Mouse (Mus musculus): ENCODE measurements around the gene Sp6. TPM values are rescaled to one million over a fixed set of nuclear protein-coding genes. Genes with fewer than 3 reads are reported as not detected.

The Sp6 gene
- polyA plus RNA-seq, 1 experiment from 2014 or later, result 2.2 TPM

DNA sequence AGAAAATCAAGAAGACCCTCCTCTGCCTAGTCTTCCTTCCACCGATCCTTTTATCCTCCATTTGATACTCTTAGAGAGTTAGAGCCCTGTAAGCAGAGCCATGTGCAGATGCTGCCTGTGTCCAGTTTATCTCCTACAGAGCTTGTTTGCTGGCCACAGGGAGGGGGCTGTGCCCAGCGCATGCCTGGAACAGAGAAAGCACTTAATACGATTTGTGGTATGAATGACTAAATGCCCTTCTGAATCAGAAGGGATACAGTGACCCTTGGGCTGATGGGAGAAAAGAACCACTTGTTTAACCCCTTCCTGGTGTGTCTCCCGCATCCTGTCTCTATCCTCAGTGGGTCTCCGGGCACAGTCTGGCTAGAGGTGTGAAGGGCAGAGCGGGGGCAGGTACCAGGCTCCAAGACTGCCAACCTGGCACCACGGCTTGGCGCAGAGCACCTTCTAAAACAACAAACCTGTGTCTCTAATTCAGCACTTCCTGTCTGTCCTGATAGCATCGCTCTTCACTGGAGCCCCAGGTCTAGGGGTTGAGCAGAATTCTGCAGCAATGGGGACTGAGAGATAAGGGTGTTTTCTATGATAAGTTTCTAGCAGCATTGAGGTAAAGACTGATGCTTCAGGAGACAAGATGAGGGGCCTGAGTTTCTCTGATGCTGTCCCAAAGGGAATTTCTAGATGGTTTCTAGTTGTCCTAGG lies 6.0 kb upstream of the Sp6 start:
- Histone ChIP-seq H3K27me3 (peaks cover 25% of the 10 kb centered on the region), H3K9me3 (no peaks in the 10 kb centered on the region), H3K4me1 (no peaks in the 10 kb centered on the region), H3K9ac (no peak overlapping the region), H3K27ac (no peak overlapping the region), H3K36me3 (no peaks in the 10 kb centered on the region), H3K4me2 (replicated peaks) (no peak overlapping the region), H3K4me3 (no peak overlapping the region)
- 60% methylated on average over 9 of the region's 9 CpGs for WGBS
- no peak for ATAC-seq (ENCODE audit: insufficient number of reproducible peaks, insufficient read depth, low FRiP score, low TSS enrichment)

GRCm38 (mm10) chr11:97009198-97009790 lies 3.9 kb upstream of the Sp6 start:
- no peak for ATAC-seq (ENCODE audit: insufficient number of reproducible peaks, insufficient read depth, low FRiP score, low TSS enrichment)
- peaks cover 30% of the 10 kb centered on the region for H3K27me3 ChIP-seq
- no peak overlapping the region for H3K9ac ChIP-seq
- H3K4me1 ChIP-seq, result no peaks in the 10 kb centered on the region
- no peak overlapping the region for H3K27ac ChIP-seq
- no peaks in the 10 kb centered on the region for H3K9me3 ChIP-seq
- no peaks in the 10 kb centered on the region for H3K36me3 ChIP-seq
- no peak overlapping the region for H3K4me2 ChIP-seq (replicated peaks)
- H3K4me3 ChIP-seq, result no peak overlapping the region
- WGBS, result 48% methylated on average over 8 of the region's 8 CpGs

DNA sequence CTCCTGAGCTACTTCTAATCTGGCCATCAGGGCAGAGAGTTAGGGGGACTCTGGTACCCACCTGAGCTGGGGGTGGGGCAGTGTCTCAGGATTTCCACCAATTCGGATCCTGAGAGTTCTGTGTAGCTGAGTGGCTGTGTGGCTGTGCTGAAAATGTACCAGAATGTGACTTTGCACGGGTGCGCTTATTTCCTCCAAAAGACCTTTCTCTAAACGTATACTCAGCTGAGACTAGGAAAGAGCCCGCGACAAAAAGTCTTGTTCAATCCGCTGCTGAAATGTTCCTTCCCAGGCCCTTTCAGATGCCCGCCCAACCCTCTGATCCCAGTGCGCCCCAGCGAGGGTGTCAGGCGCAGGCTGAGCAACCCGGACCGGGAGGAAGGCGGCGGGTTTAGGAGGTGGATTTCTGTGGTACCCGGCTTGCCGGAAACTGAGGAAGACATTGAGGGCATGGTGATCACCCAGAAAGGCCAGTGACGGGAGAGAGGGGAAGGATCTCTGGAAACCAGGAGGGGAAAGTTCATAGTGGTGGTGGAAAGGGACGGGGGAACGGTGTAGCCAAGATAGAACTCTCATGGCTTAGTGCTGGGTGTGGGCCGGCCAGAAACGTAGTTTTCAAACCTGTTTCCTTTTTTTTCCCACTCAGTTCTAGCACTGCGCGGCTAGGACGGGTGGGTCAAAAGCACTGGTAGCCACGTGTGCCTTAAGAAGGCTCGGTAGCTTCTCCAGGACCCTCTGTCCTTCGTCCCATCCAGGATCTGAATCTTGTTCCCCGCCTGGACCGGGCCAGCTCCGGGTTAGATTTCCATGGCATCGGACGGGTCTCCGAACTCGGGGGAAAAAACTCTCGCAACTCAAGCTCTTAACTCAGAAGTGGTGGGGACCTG lies 4.7 kb downstream of the Sp6 start:
- no peaks in the 10 kb centered on the region for H3K36me3 ChIP-seq
- no peak overlapping the region for H3K27ac ChIP-seq
- H3K9me3 ChIP-seq, result no peaks in the 10 kb centered on the region
- H3K27me3 ChIP-seq, result peaks cover 91% of the 10 kb centered on the region
- H3K4me2 ChIP-seq (replicated peaks), result peak overlapping the region; percentile 56
- WGBS, result under 1% methylated on average over 36 of the region's 36 CpGs
- peak overlapping the region; percentile 36 for H3K4me3 ChIP-seq
- H3K4me1 ChIP-seq, result peaks cover 26% of the 10 kb centered on the region
- no peak overlapping the region; the same call in 1 of the 2 replicates for H3K9ac ChIP-seq
- ATAC-seq (ENCODE audit: insufficient number of reproducible peaks, insufficient read depth, low FRiP score, low TSS enrichment), result no peak

DNA sequence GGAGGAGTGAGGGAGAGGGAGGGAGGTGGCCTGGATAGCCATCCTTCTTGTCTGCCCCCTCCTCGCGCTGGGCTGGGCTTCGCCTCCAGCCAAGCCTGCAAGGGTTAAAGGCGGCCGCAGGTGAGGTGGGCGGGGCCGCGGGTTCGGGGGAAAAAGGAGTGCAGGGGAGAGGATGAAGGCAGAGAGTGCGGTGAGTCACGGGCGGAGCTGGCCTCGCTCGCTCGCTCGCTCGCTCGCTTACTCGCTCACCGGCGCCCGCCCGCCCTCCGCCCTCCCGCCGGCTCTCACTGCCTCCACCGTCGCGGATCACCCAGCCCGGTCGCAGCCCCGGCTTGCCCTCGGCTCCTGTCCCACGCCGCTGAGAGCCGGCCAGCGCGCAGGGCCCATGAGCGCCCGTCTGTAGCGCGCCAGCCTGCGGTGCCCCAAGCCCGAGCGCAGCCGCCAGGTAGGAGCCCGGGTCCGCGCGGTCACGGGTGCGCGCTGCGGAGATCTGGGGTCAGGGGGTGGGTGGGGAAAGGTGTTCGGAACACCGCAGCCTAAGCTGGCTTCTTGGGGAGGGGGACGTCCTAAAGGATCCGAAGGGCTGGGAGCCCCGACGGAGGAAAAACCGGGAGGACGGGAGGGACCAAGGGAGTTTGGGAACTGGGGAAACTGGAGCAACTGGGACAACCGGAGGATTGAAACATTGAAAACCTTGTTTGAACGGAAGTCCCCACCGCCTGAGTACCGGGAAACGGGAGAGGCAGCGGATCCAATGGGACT lies 5.6 kb downstream of the Sp6 start:
- Histone ChIP-seq H3K9ac (peak overlapping the region; percentile 44; the same call in 1 of the 2 replicates), H3K36me3 (no peaks in the 10 kb centered on the region), H3K4me2 (replicated peaks) (peak overlapping the region; percentile 56), H3K9me3 (no peaks in the 10 kb centered on the region), H3K27ac (no peak overlapping the region), H3K27me3 (peaks cover 91% of the 10 kb centered on the region), H3K4me1 (peaks cover 26% of the 10 kb centered on the region), H3K4me3 (peak overlapping the region; percentile 36)
- no peak for ATAC-seq (ENCODE audit: insufficient number of reproducible peaks, insufficient read depth, low FRiP score, low TSS enrichment)
- 2% methylated on average over 47 of the region's 68 CpGs for WGBS

GRCm38 (mm10) chr11:97019345-97019708 lies 6.1 kb downstream of the Sp6 start:
- H3K4me2 ChIP-seq (replicated peaks), result peak overlapping the region; percentile 56
- no peak overlapping the region for H3K27ac ChIP-seq
- peak overlapping the region; percentile 36 for H3K4me3 ChIP-seq
- H3K36me3 ChIP-seq, result no peaks in the 10 kb centered on the region
- WGBS, result 2% methylated on average over 13 of the region's 13 CpGs
- no peak for ATAC-seq (ENCODE audit: insufficient number of reproducible peaks, insufficient read depth, low FRiP score, low TSS enrichment)
- H3K9me3 ChIP-seq, result no peaks in the 10 kb centered on the region
- no peak overlapping the region for H3K9ac ChIP-seq
- H3K4me1 ChIP-seq, result peaks cover 26% of the 10 kb centered on the region
- peaks cover 95% of the 10 kb centered on the region for H3K27me3 ChIP-seq

GRCm38 (mm10) chr11:97021121-97021765 lies 8.0 kb downstream of the Sp6 start:
- no peaks in the 10 kb centered on the region for H3K36me3 ChIP-seq
- peaks cover 37% of the 10 kb centered on the region for H3K4me1 ChIP-seq
- WGBS, result 2% methylated on average over 26 of the region's 27 CpGs
- H3K9me3 ChIP-seq, result no peaks in the 10 kb centered on the region
- H3K4me2 ChIP-seq (replicated peaks), result peak overlapping the region; percentile 76
- H3K9ac ChIP-seq, result no peak overlapping the region
- no peak overlapping the region for H3K27ac ChIP-seq
- H3K27me3 ChIP-seq, result peaks cover 92% of the 10 kb centered on the region
- peak overlapping the region; percentile 48 for H3K4me3 ChIP-seq
- no peak for ATAC-seq (ENCODE audit: insufficient number of reproducible peaks, insufficient read depth, low FRiP score, low TSS enrichment)

DNA sequence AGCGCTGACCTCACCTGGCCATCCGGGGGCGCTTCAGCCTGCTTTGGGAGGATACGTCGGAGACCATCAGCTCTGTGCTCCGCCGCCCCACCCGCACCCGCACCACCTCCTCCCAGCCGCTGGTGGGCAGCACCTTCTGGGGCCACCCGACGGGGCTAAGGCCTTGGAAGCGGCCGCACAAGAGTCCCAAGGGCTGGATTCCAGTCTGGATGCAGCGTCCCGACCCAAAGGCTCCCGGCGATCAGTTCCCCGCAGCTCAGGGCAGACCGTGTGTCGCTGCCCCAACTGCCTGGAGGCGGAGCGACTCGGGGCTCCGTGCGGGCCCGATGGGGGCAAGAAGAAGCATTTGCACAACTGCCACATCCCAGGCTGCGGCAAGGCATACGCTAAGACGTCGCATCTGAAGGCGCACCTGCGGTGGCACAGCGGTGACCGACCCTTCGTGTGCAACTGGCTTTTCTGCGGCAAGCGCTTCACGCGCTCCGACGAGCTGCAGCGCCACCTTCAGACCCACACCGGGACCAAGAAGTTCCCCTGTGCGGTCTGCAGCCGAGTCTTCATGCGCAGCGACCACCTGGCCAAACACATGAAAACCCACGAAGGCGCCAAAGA lies 8.8 kb downstream of the Sp6 start:
- peak; percentile 23; the same call in 1 of the 2 replicates for ATAC-seq (ENCODE audit: insufficient number of reproducible peaks, insufficient read depth, low FRiP score, low TSS enrichment)
- Histone ChIP-seq H3K27ac (no peak overlapping the region), H3K36me3 (no peaks in the 10 kb centered on the region), H3K27me3 (peaks cover 84% of the 10 kb centered on the region), H3K9ac (peak overlapping the region; percentile 49), H3K4me1 (peaks cover 37% of the 10 kb centered on the region), H3K4me2 (replicated peaks) (peak overlapping the region; percentile 76), H3K4me3 (peak overlapping the region; percentile 48), H3K9me3 (no peaks in the 10 kb centered on the region)
- WGBS, result under 1% methylated on average over 50 of the region's 50 CpGs

DNA sequence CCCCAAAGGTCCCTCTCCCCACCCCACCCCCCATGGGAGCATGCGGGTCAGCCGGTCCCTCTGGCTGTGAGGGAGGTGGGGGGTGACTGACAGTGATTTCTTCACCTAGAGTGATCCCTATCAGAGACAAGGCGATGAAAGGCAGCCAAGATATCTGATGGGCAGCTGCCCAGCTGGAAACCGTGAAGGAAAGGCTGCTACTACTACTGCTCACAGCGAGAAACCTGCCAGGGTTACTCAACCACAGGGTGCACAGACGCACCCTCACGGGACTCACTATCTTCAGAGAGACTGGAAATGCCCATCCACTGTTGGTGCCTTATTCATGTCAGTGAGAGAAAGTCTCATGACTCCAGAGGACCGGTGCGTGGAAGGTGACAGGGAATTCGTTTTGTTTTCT lies 11.8 kb downstream of the Sp6 start:
- WGBS, result 23% methylated on average over 10 of the region's 10 CpGs
- no peak overlapping the region for H3K9ac ChIP-seq
- peaks cover 55% of the 10 kb centered on the region for H3K27me3 ChIP-seq
- ATAC-seq (ENCODE audit: insufficient number of reproducible peaks, insufficient read depth, low FRiP score, low TSS enrichment), result no peak
- peaks cover 27% of the 10 kb centered on the region; the same call in 1 of the 2 replicates for H3K4me1 ChIP-seq
- peak overlapping the region; percentile 47; the same call in 1 of the 2 replicates for H3K4me2 ChIP-seq (replicated peaks)
- H3K36me3 ChIP-seq, result no peaks in the 10 kb centered on the region
- no peaks in the 10 kb centered on the region for H3K9me3 ChIP-seq
- no peak overlapping the region for H3K4me3 ChIP-seq
- H3K27ac ChIP-seq, result no peak overlapping the region

DNA sequence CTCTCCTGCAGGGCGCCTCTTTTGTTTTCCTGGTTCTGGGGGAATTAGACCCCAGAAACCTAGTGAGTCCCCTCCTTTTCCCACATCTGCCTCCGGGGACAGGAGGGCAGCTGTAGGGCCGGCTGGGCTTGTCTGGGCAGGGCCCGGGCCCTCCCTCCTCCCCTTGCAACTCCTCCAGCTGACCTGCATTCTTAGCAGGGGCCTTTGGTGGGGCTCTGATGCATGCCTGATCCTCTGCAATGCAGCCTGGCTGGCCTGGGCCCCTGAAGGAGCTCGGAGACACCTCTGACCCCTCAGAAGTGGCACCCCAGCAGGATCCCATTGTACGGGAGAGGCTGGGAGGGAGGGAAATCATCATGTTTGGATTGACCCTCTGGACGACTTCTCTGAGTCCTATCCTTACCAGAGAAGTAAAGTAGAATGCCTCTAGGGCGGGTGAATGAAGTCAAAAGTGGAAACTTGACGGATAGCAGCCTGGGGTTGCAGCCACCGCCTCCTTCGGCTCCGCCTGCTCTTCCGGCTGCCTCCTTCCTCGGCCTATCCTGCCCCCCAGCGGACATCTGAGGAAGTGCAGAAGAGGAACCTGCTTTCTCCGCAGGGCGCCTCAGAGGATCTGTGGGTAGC lies 12.6 kb downstream of the Sp6 start:
- peak; percentile 39 for ATAC-seq (ENCODE audit: insufficient number of reproducible peaks, insufficient read depth, low FRiP score, low TSS enrichment)
- Histone ChIP-seq H3K4me3 (peak overlapping the region; percentile 19), H3K9ac (peak overlapping the region; percentile 29), H3K36me3 (no peaks in the 10 kb centered on the region), H3K4me2 (replicated peaks) (peak overlapping the region; percentile 47), H3K27me3 (peaks cover 46% of the 10 kb centered on the region), H3K27ac (peak overlapping the region; percentile 55; the same call in 1 of the 2 replicates), H3K9me3 (no peaks in the 10 kb centered on the region), H3K4me1 (peaks cover 34% of the 10 kb centered on the region)
- 0% methylated on average over 17 of the region's 17 CpGs for WGBS

DNA sequence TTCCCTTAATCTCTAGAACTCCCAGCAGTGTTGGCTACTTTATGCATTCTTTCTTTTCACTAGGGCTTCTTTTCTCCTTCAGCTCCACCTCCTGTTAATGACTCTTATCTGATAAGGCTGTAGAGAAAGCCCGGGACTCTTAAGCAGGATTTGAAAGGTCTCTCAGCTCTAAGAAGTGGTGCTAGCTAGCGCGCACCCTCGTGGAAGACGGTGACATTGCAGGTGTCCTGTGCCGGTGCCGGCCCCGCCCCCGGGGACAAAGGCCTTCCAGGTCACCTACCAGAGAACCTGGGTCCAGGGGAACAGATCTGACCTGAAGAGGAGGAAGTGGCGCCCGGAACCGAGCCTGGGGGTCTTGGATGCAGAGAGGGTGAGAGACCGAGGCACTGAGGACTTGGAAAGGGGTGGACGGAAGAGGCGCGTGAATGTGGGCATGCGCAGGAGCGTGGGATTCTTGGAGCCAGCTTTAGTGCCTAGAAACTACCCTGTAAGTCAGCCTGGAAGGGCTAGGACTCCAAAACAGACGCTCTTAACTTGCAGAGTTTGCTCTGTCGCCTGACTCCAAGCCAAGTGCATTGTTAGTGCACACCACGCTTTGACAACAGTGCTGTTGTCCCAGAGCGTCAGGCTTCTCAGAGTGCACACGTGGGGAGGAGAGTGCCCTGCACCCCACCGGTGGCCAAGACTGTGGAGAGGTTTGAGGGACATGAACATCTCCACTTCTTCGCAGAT lies 16.7 kb downstream of the Sp6 start, which contains the start of gene Scrn2:
Gene Scrn2 (plus strand): TSS at position 253 of the 732 bp plus-strand sequence.
- Histone ChIP-seq H3K27me3 (peaks cover 6% of the 10 kb centered on the region), H3K4me2 (replicated peaks) (peak within 1 kb of the TSS; percentile 83), H3K4me3 (peak within 1 kb of the TSS; percentile 61), H3K4me1 (peaks cover 18% of the 10 kb centered on the region), H3K36me3 (peaks cover 4% of the 10 kb centered on the region; the same call in 1 of the 2 replicates), H3K9ac (peak within 1 kb of the TSS; percentile 66), H3K27ac (peak within 1 kb of the TSS; percentile 83), H3K9me3 (no peaks in the 10 kb centered on the region)
- no peak; the same call in 1 of the 2 replicates for ATAC-seq (ENCODE audit: insufficient number of reproducible peaks, insufficient read depth, low FRiP score, low TSS enrichment)
- 2% methylated on average over 25 of the region's 25 CpGs for WGBS

All from embryonic facial prominence, embryonic 12.5 days (tissue).